Mouse (Mus musculus) MN1 (cell line): ENCODE results near the gene Aurkb.
"Not testable (repeated sequence)": the region's sequence is repeated elsewhere in the genome, so short reads cannot be mapped to it uniquely, and the experiment has no call there.

Source experiments
- DNase-seq: peaks from one replicate; pipeline ENCODE4 v3.0.0-alpha.2; 2016; ENCODE audit warnings: low spot score

Aurkb gene

GRCm38 (mm10) chr11:69080855-69081222 lies 35.4 kb downstream of the Aurkb start:
- no peak for DNase-seq

GRCm38 (mm10) chr11:69081613-69082012 lies 36.2 kb downstream of the Aurkb start:
- DNase-seq: no peak

- no peak for DNase-seq
Observed at GRCm38 (mm10) chr11:69085608-69086007, 40.2 kb downstream of the Aurkb start.

- DNase-seq: no peak
Observed at GRCm38 (mm10) chr11:69086390-69086789, 40.9 kb downstream of the Aurkb start.

GRCm38 (mm10) chr11:69087082-69087481 lies 41.6 kb downstream of the Aurkb start:
- DNase-seq: peak; percentile 58

- no peak for DNase-seq
Observed at GRCm38 (mm10) chr11:69087597-69087996, 42.1 kb downstream of the Aurkb start.

GRCm38 (mm10) chr11:69088103-69088855 lies 42.8 kb downstream of the Aurkb start, which contains the start of gene Vamp2:
Vamp2 (plus strand) TSS chr11:69088490.
- DNase-seq: peak; percentile 92

- DNase-seq: no peak
Observed at GRCm38 (mm10) chr11:69088856-69089615, 43.6 kb downstream of the Aurkb start.

- DNase-seq: no peak
Observed at GRCm38 (mm10) chr11:69089616-69090290, 44.3 kb downstream of the Aurkb start.

- DNase-seq: no peak
Observed at GRCm38 (mm10) chr11:69090367-69090766, 44.9 kb downstream of the Aurkb start.

GRCm38 (mm10) chr11:69091566-69092385 lies 46.3 kb downstream of the Aurkb start:
- no peak for DNase-seq

GRCm38 (mm10) chr11:69092386-69092751 lies 46.9 kb downstream of the Aurkb start:
- peak; percentile 82 for DNase-seq

- DNase-seq: peak; percentile 43
Observed at GRCm38 (mm10) chr11:69092871-69093270, 47.4 kb downstream of the Aurkb start.

- DNase-seq: not testable (repeated sequence)
Observed at GRCm38 (mm10) chr11:69093856-69094255, 48.4 kb downstream of the Aurkb start.

GRCm38 (mm10) chr11:69094697-69095429 lies 49.4 kb downstream of the Aurkb start, which contains the start of gene Per1:
Per1 (plus strand) TSS chr11:69095217.
- DNase-seq: peak; percentile 98

GRCm38 (mm10) chr11:69095511-69096231 lies 50.2 kb downstream of the Aurkb start:
- DNase-seq: no peak

- DNase-seq: no peak
Observed at GRCm38 (mm10) chr11:69096360-69096986, 51.0 kb downstream of the Aurkb start.

GRCm38 (mm10) chr11:69096987-69097900 lies 51.8 kb downstream of the Aurkb start:
- peak; percentile 92 for DNase-seq
